Mouse (Mus musculus): ENCODE measurements around the gene Nudt6.

GRCm38 (mm10) chr3:37439770-37440169 is 19.8 kb upstream of the Nudt6 start:
- TF ChIP-seq CTCF (conservative IDR thresholded peaks at IDR 0.05; ENCODE audit: insufficient read depth, insufficient read length, low read depth, low read length) (no peak), POLR2A (IDR thresholded peaks at IDR 0.05; ENCODE audit: low read depth, low read length) (no peak)
